Mouse (Mus musculus) kidney, adult 2 months (tissue): ENCODE measurements at regions not wholly inside any gene's neighbourhood (a gene's known extent, or its start where the extent isn't known, plus 50 kb on each side); places are given as distances from the start of the nearest gene placed in this dataset.

Source experiments
- CTCF ChIP-seq: fragments of 200-500 bp; conservative IDR thresholded peaks from 2 replicates; pipeline ENCODE4 v1.5.1; 2011; ENCODE audit warnings: low read depth, mild to moderate bottlenecking, control low read depth, low read length, moderate library complexity, mixed read lengths; ENCODE audit not compliant: insufficient read depth, insufficient read length
- POLR2A ChIP-seq: fragments of 200-500 bp; IDR thresholded peaks from one replicate; pipeline ENCODE4 v1.6.1; 2011; ENCODE audit warnings: low read depth, low read length, control low read depth

GRCm38 (mm10) chr15:63687852-63688251 is 157.1 kb downstream of the Gsdmc2 start:
- no peak for TF ChIP-seq CTCF
- no peak for TF ChIP-seq POLR2A
